Mouse (Mus musculus): ENCODE data around the gene Rmnd5b. TPM values are rescaled to one million over a fixed set of nuclear protein-coding genes. Genes with fewer than 3 reads are reported as not detected.
A peak's percentile ranks its signal among the peaks of the same experiment; 100 is the strongest.

The Rmnd5b gene
- polyA plus RNA-seq, 1 experiment from 2014 or later = 74.8 TPM

DNA sequence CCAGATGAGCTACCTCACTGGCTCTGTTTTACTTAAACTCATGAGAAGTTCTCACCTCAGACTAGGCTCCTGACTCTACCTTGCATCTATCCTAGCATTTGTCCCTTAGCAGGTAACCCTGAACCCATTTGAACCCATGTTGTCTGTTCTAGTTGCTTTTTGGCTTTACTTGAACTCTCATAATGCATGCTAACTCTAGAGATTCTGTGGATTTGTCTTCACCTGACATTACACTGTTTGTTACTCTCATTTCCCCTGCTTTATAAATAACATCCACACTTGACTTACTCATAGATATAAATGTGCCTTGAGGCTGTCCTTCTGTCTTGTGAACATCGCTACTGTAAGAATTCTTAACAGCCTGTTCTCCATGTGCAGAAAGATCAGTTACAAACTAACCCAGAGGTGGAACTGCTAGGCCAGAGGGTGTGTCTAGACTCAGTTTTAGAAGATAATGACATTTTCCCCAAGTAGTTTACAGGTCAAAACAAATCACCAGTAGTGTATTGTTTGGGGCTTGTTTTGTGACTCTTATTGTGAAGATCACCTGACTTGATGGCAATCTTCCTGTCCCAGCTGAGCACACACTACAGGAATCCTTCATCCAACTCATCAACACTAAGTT is 40.1 kb downstream of the Rmnd5b start:
- Histone ChIP-seq H3K27ac (no peak overlapping the region), H3K27me3 (no peaks in the 10 kb centered on the region), H3K36me3 (peaks cover 98% of the 10 kb centered on the region), H3K4me1 (replicated peaks) (peaks cover 4% of the 10 kb centered on the region), H3K9me3 (no peaks in the 10 kb centered on the region), H3K4me2 (no peak overlapping the region), H3K9ac (no peak overlapping the region), H3K4me3 (no peak overlapping the region)
- WGBS = 91% methylated on average over 1 of the region's 1 CpGs
- ATAC-seq (ENCODE audit: low FRiP score) = no peak

DNA sequence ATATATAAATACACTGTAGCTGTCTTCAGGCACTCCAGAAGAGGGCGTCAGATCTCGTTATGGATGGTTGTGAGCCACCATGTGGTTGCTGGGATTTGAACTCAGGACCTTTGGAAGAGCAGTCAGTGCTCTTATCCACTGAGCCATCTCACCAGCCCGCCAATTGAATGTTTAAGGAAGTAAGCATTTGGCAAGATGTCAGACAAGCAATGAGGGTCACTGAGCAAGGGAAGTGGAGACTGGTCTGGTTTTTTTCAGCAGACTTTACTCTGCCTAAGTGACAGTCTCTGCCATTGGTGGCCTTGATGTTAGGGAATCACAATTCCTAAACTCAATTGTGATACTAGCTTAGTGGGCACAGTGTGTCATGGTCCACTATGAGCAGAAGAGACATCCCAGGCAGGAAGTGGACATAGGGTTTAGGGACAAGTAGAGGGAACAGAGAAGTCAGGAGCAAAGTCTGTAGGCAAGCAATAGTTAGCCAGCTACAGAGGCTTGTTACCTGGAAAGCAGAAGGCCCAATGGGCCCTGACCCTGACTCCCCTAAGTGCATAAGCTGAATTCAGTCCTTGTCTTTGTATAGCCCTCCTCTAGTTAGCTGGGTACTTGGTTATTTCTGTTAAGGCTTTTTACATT is 40.9 kb downstream of the Rmnd5b start:
- WGBS = 85% methylated on average over 3 of the region's 3 CpGs
- no peak overlapping the region for H3K4me2 ChIP-seq
- peaks cover 4% of the 10 kb centered on the region for H3K4me1 ChIP-seq (replicated peaks)
- no peak overlapping the region for H3K9ac ChIP-seq
- H3K4me3 ChIP-seq = no peak overlapping the region
- no peaks in the 10 kb centered on the region for H3K9me3 ChIP-seq
- H3K27me3 ChIP-seq = no peaks in the 10 kb centered on the region
- no peak overlapping the region for H3K27ac ChIP-seq
- ATAC-seq (ENCODE audit: low FRiP score) = no peak
- H3K36me3 ChIP-seq = peaks cover 97% of the 10 kb centered on the region

DNA sequence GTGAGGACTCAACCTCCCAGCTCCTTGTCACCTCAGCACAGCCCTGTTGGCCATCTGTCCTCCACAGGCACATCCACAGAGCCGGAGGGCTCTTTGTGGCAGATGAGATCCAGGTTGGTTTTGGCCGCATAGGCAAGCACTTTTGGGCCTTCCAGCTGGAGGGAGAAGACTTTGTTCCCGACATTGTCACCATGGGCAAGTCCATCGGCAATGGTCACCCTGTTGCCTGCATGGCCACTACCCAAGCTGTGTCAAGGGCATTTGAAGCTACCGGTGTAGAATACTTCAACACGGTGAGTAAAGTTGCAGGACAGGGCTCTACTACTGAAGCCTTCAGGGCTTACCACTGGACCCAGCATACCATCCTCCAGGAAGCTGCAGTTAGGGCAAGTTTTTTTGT is 41.8 kb downstream of the Rmnd5b start:
- no peaks in the 10 kb centered on the region for H3K9me3 ChIP-seq
- peaks cover 97% of the 10 kb centered on the region for H3K36me3 ChIP-seq
- H3K27me3 ChIP-seq = no peaks in the 10 kb centered on the region
- H3K4me1 ChIP-seq (replicated peaks) = peaks cover 4% of the 10 kb centered on the region
- 93% methylated on average over 6 of the region's 6 CpGs for WGBS
- H3K9ac ChIP-seq = no peak overlapping the region
- no peak overlapping the region for H3K4me2 ChIP-seq
- no peak overlapping the region for H3K4me3 ChIP-seq
- ATAC-seq (ENCODE audit: low FRiP score) = no peak
- peak overlapping the region; percentile 5; the same call in 1 of the 2 replicates for H3K27ac ChIP-seq

DNA sequence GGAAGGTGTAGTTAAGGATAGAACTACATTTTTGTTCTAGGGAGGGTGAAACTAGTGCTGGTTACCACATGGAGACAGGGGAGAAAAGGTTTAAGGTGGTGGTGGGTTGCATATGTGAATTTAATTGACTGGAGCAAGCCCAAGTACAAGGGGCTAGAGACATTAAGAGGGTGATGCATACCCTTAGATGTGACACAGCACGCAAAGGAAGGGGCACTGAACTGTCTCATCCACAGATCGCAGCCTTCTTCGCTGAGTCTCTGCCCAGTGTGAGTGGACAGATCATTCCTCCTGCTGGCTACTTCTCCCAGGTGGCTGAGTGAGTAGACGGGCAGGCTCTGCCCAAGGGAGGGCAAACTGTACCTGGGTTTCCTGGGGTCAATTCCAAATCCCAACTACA is 42.3 kb downstream of the Rmnd5b start:
- Histone ChIP-seq H3K4me2 (no peak overlapping the region), H3K27ac (peak overlapping the region; percentile 5; the same call in 1 of the 2 replicates), H3K4me1 (replicated peaks) (peaks cover 1% of the 10 kb centered on the region), H3K9ac (no peak overlapping the region), H3K36me3 (peaks cover 97% of the 10 kb centered on the region), H3K9me3 (no peaks in the 10 kb centered on the region), H3K4me3 (no peak overlapping the region), H3K27me3 (no peaks in the 10 kb centered on the region)
- ATAC-seq (ENCODE audit: low FRiP score) = no peak
- WGBS = 98% methylated on average over 4 of the region's 4 CpGs

DNA sequence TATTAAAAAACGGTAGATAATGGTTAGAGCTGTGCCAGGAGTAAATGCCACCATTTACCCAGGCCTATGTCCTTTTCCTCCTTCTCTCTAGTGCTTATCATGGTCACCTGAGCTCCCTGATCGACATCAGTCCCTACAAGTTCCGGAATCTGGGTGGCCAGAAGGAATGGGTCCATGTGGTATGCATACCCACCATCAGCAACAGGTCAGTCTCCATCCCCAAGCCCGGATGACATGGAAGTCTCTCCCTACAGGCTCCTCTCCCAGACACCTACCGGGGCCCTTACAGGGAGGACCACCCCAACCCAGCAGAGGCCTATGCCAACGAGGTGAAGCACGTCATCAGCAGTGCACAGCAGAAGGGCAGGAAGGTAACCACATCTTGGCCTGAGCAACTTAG is 43.8 kb downstream of the Rmnd5b start:
- Histone ChIP-seq H3K27ac (no peak overlapping the region), H3K9me3 (no peaks in the 10 kb centered on the region), H3K9ac (no peak overlapping the region), H3K4me1 (replicated peaks) (no peaks in the 10 kb centered on the region), H3K27me3 (no peaks in the 10 kb centered on the region), H3K36me3 (peaks cover 97% of the 10 kb centered on the region), H3K4me2 (no peak overlapping the region), H3K4me3 (no peak overlapping the region)
- no peak for ATAC-seq (ENCODE audit: low FRiP score)
- 91% methylated on average over 7 of the region's 7 CpGs for WGBS

DNA sequence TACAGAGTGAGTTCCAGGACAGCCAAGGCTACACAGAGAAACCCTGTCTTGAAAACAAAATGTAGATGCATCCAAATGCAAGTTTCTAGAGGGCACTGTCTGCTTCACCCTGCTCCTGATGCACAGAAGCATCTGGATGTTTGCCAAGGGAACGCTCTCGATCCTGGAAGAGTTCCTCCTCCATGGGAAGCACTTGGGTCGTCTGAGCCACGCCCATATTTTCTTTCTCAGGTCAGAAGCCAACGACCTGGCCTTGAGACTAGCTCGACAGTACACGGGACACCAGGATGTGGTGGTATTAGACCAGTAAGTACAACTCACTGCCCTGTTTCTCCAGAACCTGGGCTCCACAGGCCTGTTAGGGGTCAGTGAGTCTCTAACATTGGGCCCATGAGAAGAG is 44.5 kb downstream of the Rmnd5b start:
- H3K4me1 ChIP-seq (replicated peaks) = peaks cover 2% of the 10 kb centered on the region; the same call in 1 of the 2 replicates
- H3K9ac ChIP-seq = no peak overlapping the region
- WGBS = 79% methylated on average over 7 of the region's 7 CpGs
- H3K9me3 ChIP-seq = no peaks in the 10 kb centered on the region
- H3K27me3 ChIP-seq = no peaks in the 10 kb centered on the region
- no peak overlapping the region for H3K27ac ChIP-seq
- no peak overlapping the region for H3K4me3 ChIP-seq
- no peak for ATAC-seq (ENCODE audit: low FRiP score)
- no peak overlapping the region for H3K4me2 ChIP-seq
- H3K36me3 ChIP-seq = peaks cover 97% of the 10 kb centered on the region

DNA sequence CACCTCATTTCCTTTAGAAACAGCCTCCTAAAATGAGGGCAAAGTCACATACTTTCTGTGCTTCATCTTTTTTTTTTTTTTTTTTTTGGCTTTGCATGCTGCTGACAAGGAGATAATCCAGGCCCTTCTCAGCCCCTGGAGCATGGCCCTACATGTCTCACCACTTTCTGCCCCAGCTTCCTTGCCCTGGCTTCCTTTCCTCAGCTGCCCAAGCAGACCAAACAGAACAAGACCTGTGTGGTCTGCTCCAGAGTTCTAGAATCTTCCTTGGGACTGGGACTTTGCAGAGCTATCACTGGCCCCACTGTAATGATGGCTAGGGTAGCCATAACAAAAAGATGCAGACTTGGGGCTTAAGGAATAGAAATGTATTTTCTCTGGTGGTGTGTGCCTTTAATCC is 45.7 kb downstream of the Rmnd5b start:
- ATAC-seq (ENCODE audit: low FRiP score) = no peak
- H3K4me3 ChIP-seq = no peak overlapping the region
- peaks cover 86% of the 10 kb centered on the region for H3K36me3 ChIP-seq
- H3K27ac ChIP-seq = no peak overlapping the region
- H3K4me1 ChIP-seq (replicated peaks) = peaks cover 14% of the 10 kb centered on the region
- no peaks in the 10 kb centered on the region for H3K27me3 ChIP-seq
- no peak overlapping the region for H3K9ac ChIP-seq
- no peak overlapping the region for H3K4me2 ChIP-seq
- no peaks in the 10 kb centered on the region for H3K9me3 ChIP-seq

DNA sequence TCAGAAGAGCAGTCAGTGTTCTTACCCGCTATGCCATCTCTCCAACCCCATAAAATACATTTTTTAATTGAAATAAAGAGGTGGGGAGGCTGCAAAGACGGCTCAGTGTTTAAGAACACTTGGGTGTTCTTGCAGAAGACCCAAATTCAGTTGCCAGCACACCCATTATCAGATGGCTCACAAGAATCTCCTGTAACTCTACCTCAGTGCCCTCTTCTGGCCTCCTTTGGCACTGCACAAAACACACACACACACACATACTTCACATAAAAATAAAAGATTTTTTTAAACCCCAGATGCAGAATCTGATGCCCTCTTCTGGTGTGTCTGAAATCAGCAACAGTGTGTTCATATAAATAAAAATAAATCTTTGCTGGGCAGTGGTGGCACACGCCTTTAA is 46.9 kb downstream of the Rmnd5b start:
- 97% methylated on average over 3 of the region's 3 CpGs for WGBS
- Histone ChIP-seq H3K4me1 (replicated peaks) (peaks cover 21% of the 10 kb centered on the region), H3K4me3 (no peak overlapping the region), H3K27me3 (no peaks in the 10 kb centered on the region), H3K27ac (no peak overlapping the region), H3K36me3 (peaks cover 75% of the 10 kb centered on the region), H3K9me3 (no peaks in the 10 kb centered on the region), H3K4me2 (no peak overlapping the region), H3K9ac (no peak overlapping the region)
- ATAC-seq (ENCODE audit: low FRiP score) = no peak

DNA sequence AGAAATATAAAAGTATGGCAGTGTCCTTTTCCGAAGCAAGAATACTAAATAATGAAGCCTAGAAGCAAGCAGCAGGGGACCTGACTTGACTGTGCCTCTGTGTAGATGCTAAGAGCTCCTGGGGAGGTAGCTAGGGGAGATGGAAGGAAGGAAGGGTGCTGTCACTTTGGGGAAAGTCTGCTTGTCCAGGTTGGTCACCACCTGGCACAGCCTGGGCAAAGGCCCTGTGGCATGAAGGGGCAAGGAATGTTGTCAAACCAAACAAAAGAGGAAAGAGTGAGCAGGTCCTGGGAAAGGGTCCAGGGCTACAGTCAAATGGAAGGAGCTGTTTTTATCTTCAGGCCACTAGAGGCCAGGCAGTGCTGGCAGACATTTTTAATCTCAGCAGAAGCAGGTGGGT is 48.6 kb downstream of the Rmnd5b start:
- Histone ChIP-seq H3K9me3 (no peaks in the 10 kb centered on the region), H3K4me1 (replicated peaks) (peaks cover 31% of the 10 kb centered on the region), H3K9ac (no peak overlapping the region), H3K4me2 (no peak overlapping the region), H3K27ac (no peak overlapping the region), H3K27me3 (no peaks in the 10 kb centered on the region), H3K36me3 (peaks cover 57% of the 10 kb centered on the region), H3K4me3 (no peak overlapping the region)
- 97% methylated on average over 1 of the region's 1 CpGs for WGBS
- ATAC-seq (ENCODE audit: low FRiP score) = no peak

DNA sequence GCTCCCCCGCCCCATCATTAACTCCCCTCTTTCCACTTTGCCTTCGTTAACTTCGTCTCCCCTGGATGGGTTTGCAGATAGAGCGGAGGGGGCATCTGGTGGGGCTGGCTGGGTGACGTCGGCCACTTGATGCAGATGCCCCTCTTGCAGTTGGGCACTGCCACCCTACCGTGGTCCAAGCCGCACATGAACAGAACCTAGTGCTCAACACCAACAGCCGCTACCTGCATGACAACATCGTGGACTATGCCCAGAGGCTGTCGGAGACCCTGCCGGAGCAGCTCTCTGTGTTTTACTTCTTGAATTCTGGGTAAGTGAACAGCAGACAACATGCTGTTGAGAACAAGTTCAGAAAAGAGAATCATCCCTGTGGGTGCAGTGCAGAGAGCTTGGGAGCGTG is 49.3 kb downstream of the Rmnd5b start:
- no peaks in the 10 kb centered on the region for H3K9me3 ChIP-seq
- 96% methylated on average over 13 of the region's 13 CpGs for WGBS
- peaks cover 31% of the 10 kb centered on the region for H3K4me1 ChIP-seq (replicated peaks)
- H3K27ac ChIP-seq = no peak overlapping the region
- H3K27me3 ChIP-seq = no peaks in the 10 kb centered on the region
- no peak overlapping the region for H3K4me3 ChIP-seq
- H3K4me2 ChIP-seq = no peak overlapping the region
- no peak for ATAC-seq (ENCODE audit: low FRiP score)
- no peak overlapping the region for H3K9ac ChIP-seq
- peaks cover 51% of the 10 kb centered on the region for H3K36me3 ChIP-seq

DNA sequence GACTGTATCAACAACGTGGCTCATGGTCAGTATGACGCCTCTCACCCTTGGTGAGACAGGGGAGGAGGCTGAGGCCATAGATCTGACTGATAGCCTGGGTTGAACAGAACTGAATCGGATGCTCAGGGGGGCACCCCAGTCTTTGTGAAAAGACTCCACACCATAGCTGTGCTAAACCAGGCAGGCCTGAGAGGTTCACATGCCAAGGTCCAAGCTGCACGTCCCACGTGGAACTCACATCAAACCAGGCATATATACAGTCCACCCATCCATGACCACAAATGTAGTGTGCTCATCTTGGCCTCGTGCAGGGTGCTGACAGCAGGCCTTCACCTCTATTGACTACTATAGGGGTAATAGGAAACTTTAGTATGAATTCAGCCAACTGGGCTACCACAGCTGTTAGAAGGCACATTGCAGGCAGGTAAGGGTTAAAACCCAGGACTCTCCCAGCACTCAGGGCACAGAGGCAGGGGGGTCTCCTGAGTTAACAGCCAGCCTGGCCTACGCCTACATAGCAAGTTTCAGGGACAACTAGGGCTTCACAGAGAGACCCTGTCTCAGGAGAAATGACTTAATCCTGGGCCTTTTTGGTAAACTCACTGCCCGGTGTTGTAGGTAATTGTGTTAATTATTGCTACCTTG is 50.0 kb downstream of the Rmnd5b start:
- peak overlapping the region; percentile 56 for H3K4me3 ChIP-seq
- ATAC-seq (ENCODE audit: low FRiP score) = no peak
- H3K4me1 ChIP-seq (replicated peaks) = peaks cover 31% of the 10 kb centered on the region
- H3K9me3 ChIP-seq = no peaks in the 10 kb centered on the region
- peak overlapping the region; percentile 83 for H3K9ac ChIP-seq
- H3K4me2 ChIP-seq = peak overlapping the region; percentile 75
- H3K27me3 ChIP-seq = no peaks in the 10 kb centered on the region
- H3K27ac ChIP-seq = peak overlapping the region; percentile 95
- H3K36me3 ChIP-seq = peaks cover 44% of the 10 kb centered on the region
- WGBS = 68% methylated on average over 8 of the region's 8 CpGs

DNA sequence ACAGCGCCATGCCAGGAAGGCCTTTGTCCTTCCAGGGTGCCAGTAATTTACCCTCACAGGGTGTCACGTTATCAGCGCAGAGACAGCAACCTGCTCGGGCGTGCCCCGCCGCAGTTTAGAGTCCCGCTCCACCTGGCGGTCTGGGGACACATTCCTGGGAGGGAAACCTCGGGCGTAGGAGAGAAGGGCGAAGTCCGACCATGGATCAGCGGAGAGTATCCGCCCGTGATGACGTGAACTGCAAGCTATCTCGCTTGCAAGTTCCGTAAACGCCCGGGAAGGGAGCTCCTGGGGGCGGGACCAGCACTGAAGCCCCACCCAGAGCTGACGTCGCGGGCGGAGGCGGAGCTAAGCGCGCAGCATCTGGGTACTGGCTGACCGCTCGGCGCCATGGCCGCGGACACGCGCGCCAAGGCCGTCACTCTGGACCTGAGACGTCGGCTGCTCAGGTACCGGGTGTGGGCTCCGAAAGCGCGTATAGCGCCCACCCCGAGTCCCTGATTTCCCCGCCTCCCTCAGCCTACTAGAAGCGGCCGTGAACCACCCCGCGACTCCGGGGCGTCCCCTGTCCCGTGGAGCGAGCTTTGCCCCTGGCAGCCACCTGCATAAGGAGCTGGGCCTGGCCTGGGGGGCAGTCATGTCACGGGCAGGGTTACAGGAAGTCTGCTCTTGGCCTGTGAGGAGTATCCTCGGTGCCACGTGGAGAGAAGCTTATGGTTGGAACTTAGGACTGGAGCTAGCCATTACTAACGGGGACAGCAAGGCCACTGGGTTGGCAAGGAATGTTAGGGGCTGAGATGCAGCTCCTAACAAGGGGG is 51.1 kb downstream of the Rmnd5b start, which contains the start of gene Phykpl:
TSS of gene Phykpl (plus strand) at position 327 of the 818 bp plus-strand sequence.
- WGBS = under 1% methylated on average over 59 of the region's 59 CpGs
- Histone ChIP-seq H3K36me3 (peaks cover 35% of the 10 kb centered on the region), H3K9me3 (no peaks in the 10 kb centered on the region), H3K9ac (peak within 1 kb of the TSS; percentile 83), H3K4me1 (replicated peaks) (peaks cover 31% of the 10 kb centered on the region), H3K27me3 (no peaks in the 10 kb centered on the region), H3K27ac (peak within 1 kb of the TSS; percentile 95), H3K4me3 (peak within 1 kb of the TSS; percentile 56), H3K4me2 (peak within 1 kb of the TSS; percentile 75)
- peak; percentile 93 for ATAC-seq (ENCODE audit: low FRiP score)

All from hindbrain, embryonic 13.5 days (tissue).